Mouse (Mus musculus): Measurements from ENCODE around the gene Plxna1. TPM values are rescaled to one million over a fixed set of nuclear protein-coding genes. Genes with fewer than 3 reads are reported as not detected.

Plxna1 gene
- polyA plus RNA-seq (2015; fragmentation: Nextera tagmentation; extraction: Ambion mirVana): 19.9 and 20.6 TPM in 2 replicates

DNA sequence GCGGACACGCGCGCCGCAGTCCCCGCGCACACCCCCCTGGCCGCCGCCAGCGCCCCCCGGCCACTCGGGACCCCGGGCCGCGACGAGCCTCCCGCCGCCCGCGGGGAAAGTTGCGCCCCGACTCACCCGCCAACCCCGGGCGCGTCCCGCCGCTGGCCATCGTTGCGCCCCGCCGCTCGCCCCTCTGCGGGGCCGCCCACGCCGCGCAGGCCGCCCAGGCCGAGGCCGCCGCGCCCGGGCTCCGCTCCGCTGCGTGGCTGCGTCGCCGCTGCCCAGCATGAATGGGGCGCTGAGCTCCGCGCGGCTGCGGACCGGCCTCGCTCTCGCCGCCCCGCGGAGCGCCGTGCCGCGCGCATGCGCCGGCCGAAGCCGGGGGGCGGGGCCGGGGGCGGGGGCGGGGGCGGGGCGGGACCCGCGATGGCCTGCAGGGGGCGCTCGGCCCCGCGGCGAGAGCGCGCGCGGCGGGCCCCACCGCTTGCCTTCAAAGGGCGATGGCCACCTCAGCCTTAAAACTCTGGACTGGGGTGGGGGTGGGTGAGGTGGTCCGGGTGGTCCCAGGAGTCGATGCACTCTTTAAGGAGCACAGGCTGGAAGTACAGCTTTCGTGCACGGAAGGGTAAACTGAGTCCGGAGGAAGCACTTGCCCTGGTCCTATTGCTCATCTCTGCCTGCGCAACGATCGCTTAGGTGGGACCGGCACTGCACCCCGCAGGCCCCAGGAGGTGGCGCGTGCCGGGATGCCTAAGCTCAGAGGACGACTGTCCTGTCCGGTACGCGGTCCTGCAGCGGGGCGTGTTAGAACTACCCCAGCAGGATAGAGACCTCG, at the start of gene Plxna1:
Plxna1 (minus strand) TSS at position 340 of the 826 bp plus-strand sequence.
- peak within 1 kb of the TSS; percentile 97 for H3K4me2 ChIP-seq
- H3K27me3 ChIP-seq (replicated peaks): no peaks in the 10 kb centered on the region
- H3K4me1 ChIP-seq: peaks cover 32% of the 10 kb centered on the region
- H3K9me3 ChIP-seq: no peaks in the 10 kb centered on the region
- no peaks in the 10 kb centered on the region for H3K36me3 ChIP-seq
- peak within 1 kb of the TSS; percentile 77 for H3K27ac ChIP-seq
- H3K9ac ChIP-seq: peak within 1 kb of the TSS; percentile 98
- under 1% methylated on average over 106 of the region's 110 CpGs for WGBS
- ATAC-seq (ENCODE audit: insufficient read depth, low FRiP score, low read depth): peak; percentile 81
- H3K4me3 ChIP-seq (replicated peaks): peak within 1 kb of the TSS; percentile 93

DNA sequence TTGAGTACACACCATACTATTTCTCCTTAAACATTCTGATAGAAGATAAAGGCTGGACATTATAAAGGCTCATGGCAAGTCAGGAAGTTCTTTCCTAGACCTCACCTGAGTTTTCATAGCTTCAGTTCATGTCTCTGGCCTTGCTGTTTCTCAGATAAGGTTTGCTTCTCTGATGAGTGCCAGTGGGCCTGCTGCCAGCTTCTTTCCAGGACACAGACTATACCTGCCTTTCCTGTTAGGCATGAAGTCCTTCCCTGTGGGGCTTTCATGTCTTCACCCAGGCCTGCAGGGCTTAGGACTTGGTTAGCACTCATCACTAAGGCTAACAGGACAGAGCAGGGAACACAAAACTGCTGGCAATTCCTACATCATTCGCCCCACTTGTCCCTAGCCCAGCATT, 46.6 kb upstream of the Plxna1 start:
- Histone ChIP-seq H3K27ac (no peak overlapping the region), H3K4me1 (no peaks in the 10 kb centered on the region), H3K4me3 (replicated peaks) (no peak overlapping the region), H3K9me3 (no peaks in the 10 kb centered on the region), H3K36me3 (no peaks in the 10 kb centered on the region), H3K4me2 (no peak overlapping the region), H3K27me3 (replicated peaks) (no peaks in the 10 kb centered on the region), H3K9ac (no peak overlapping the region)
- 91% methylated on average over 1 of the region's 1 CpGs for WGBS
- ATAC-seq (ENCODE audit: insufficient read depth, low FRiP score, low read depth): no peak

DNA sequence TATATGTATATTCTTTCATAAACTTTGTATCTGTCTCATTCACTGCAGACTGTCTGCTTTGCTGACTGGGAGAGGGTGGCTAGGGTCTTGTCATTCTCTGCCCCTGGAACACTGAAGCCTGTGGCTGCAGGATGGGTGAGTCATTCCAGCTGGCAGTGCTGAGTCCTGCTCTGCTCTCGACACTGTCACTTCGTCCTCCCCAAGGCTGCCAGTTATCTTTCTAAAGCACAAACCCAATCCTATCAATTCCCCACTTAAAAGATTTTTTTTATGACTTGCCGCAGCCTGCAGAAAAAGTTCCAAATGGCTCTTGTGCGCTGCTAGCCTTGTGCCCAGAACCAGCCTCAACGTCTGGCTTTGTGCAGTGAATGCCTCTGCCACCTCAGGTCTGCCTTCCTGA, 45.8 kb upstream of the Plxna1 start:
- no peak overlapping the region for H3K27ac ChIP-seq
- H3K9ac ChIP-seq: no peak overlapping the region
- H3K4me3 ChIP-seq (replicated peaks): no peak overlapping the region
- no peaks in the 10 kb centered on the region for H3K36me3 ChIP-seq
- H3K27me3 ChIP-seq (replicated peaks): no peaks in the 10 kb centered on the region
- H3K4me2 ChIP-seq: no peak overlapping the region
- no peaks in the 10 kb centered on the region for H3K9me3 ChIP-seq
- 62% methylated on average over 5 of the region's 5 CpGs for WGBS
- no peak for ATAC-seq (ENCODE audit: insufficient read depth, low FRiP score, low read depth)
- no peaks in the 10 kb centered on the region for H3K4me1 ChIP-seq

DNA sequence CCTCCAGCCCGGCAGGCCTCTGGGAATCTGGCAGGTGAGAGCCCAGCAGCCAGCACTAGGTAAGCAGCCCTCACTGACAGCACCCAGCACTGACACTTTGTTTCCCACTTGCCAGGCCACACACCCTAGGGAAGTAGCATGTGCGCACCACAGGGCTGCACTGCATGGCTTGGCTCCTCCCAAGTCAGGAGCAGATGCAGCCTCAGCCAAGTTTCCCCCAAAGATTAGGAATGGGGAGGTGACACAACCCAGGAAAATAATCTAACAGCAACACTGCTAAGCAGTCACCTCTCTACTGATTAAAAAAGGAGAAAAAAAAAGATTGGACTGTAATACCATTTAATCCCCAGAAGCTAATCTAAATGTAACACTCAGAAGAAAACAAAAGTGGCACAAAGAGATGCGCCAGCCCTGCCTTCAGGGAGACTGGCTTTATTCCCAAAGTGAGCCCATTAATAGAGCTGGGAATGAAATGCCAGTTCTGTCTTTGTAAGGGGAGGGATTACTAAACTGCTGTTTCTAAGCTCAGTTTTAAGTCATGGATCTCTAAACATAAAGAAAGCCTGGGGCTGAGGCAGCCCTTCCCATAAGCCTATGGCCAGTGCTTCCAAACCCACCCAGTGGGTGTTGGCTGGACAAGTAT, 44.9 kb upstream of the Plxna1 start:
- Histone ChIP-seq H3K9me3 (no peaks in the 10 kb centered on the region), H3K27me3 (replicated peaks) (no peaks in the 10 kb centered on the region), H3K36me3 (no peaks in the 10 kb centered on the region), H3K4me2 (no peak overlapping the region), H3K9ac (no peak overlapping the region), H3K27ac (no peak overlapping the region), H3K4me1 (no peaks in the 10 kb centered on the region), H3K4me3 (replicated peaks) (no peak overlapping the region)
- 75% methylated on average over 3 of the region's 3 CpGs for WGBS
- peak; percentile 50; the same call in 1 of the 2 replicates for ATAC-seq (ENCODE audit: insufficient read depth, low FRiP score, low read depth)

DNA sequence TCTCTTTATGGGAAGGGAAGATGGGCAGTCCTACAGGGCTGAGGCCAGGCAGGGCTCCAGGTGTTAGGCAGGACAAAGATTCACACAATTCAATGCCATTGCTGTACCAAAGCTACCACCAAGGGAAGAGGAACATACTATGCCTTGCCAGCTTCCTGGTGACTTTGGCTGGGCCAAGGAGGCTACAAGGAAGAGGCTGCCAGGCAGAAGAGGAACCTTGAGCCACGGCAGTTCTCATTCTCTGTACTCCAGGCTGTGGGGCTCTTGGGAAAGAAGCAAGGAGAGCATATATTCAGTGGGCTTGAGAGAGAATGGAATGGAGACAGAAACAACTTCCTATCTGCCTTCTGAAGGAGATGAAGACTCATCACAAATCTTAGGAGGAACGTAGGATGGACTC, 42.5 kb upstream of the Plxna1 start:
- no peaks in the 10 kb centered on the region for H3K27me3 ChIP-seq (replicated peaks)
- no peaks in the 10 kb centered on the region for H3K9me3 ChIP-seq
- WGBS: 74% methylated on average over 2 of the region's 2 CpGs
- no peak overlapping the region for H3K4me2 ChIP-seq
- H3K9ac ChIP-seq: no peak overlapping the region
- no peak for ATAC-seq (ENCODE audit: insufficient read depth, low FRiP score, low read depth)
- H3K4me1 ChIP-seq: no peaks in the 10 kb centered on the region
- no peaks in the 10 kb centered on the region for H3K36me3 ChIP-seq
- H3K27ac ChIP-seq: no peak overlapping the region
- no peak overlapping the region for H3K4me3 ChIP-seq (replicated peaks)

DNA sequence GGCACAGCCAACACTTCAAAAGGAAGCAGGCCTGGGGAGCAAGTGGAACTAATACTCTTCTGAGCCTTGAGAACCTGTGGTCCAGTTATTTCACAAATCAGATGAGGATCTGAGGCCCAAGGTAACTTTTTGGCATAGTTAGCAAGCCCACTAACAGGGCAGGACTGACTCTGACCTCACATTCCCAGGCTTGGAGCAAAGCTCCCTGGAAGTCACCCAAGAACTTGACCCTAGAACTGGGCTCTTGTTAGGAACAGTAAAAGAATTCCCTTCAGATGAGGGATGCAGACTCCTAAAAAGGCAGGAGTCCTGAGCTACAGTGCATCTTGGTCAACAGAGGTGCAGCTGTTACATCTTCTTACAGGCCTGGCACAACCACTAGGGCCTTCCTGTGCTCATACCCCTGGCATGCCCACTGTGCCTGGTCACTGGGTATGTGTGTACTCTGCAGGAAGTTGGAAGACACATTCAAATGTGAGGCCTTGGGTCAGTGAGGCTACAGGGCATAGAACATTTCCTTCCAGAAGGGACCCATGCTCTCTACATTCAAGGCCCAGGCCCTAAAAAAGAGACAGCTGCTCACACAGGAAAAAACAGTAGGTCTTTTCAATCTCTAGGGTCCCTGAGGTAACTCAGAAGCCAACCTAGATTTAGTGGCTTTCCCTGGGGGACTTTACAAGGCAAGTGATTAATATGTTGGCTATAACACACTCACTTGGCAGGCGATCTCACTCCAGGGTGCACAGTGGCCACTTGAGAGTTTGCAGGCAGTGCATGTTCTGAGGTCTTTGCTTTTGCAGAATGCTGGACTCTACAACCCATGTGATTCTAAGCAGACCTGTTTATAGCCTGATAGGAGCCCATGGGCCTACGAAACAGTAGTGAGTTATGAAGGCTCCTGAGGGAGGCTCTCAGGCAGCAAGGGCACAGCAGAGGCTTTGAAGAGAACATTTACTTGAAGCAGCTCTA, 41.1 kb upstream of the Plxna1 start:
- Histone ChIP-seq H3K27me3 (replicated peaks) (no peaks in the 10 kb centered on the region), H3K36me3 (no peaks in the 10 kb centered on the region), H3K4me2 (no peak overlapping the region), H3K4me3 (replicated peaks) (no peak overlapping the region), H3K9ac (no peak overlapping the region), H3K27ac (no peak overlapping the region), H3K9me3 (no peaks in the 10 kb centered on the region), H3K4me1 (no peaks in the 10 kb centered on the region)
- ATAC-seq (ENCODE audit: insufficient read depth, low FRiP score, low read depth): no peak
- WGBS: 69% methylated on average over 2 of the region's 2 CpGs

DNA sequence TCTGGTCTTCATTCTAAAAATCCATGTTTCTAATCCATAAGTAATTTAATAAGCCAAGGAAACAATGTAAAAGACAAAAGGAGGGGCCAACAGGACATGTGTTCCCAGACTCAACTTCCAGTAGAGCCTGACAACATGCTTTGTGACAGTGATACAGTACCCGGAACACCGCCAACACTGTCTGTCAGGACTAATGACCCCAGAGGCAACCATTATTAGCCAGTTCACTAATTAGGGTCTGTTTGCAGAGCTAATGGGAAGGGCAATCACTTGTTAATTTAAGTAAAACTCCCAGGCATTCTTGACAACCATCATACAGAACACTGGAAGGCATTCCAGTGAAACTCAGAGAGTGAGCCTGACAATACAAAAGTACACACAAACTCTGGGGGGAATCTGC, 40.0 kb upstream of the Plxna1 start:
- Histone ChIP-seq H3K27me3 (replicated peaks) (no peaks in the 10 kb centered on the region), H3K9me3 (no peaks in the 10 kb centered on the region), H3K27ac (no peak overlapping the region), H3K9ac (no peak overlapping the region), H3K4me3 (replicated peaks) (no peak overlapping the region), H3K4me2 (no peak overlapping the region), H3K4me1 (no peaks in the 10 kb centered on the region), H3K36me3 (no peaks in the 10 kb centered on the region)
- WGBS: 88% methylated on average over 2 of the region's 2 CpGs
- no peak for ATAC-seq (ENCODE audit: insufficient read depth, low FRiP score, low read depth)

DNA sequence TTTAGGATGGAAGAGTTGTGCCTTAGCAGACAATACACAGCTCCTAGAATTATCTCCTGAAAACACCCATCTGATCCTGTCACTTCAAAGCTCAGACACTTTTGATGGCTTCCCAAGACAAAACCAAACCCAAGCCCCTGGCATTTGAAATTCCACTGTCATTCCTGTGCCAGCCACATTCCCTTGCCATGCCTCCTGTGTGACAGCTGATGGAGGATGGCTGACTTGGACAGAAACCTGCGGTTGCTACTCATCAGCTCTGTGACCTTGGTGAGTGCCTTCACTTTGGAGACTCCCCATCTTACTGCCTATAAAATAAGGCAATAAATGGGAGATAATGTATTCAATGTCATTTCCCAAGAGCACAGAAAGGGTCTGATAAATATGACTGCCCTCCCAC, 37.1 kb upstream of the Plxna1 start:
- no peak overlapping the region for H3K9ac ChIP-seq
- no peak overlapping the region for H3K4me3 ChIP-seq (replicated peaks)
- no peaks in the 10 kb centered on the region for H3K27me3 ChIP-seq (replicated peaks)
- H3K36me3 ChIP-seq: no peaks in the 10 kb centered on the region
- no peak overlapping the region for H3K4me2 ChIP-seq
- ATAC-seq (ENCODE audit: insufficient read depth, low FRiP score, low read depth): no peak
- H3K27ac ChIP-seq: no peak overlapping the region
- H3K9me3 ChIP-seq: no peaks in the 10 kb centered on the region
- 94% methylated on average over 1 of the region's 1 CpGs for WGBS
- H3K4me1 ChIP-seq: no peaks in the 10 kb centered on the region

DNA sequence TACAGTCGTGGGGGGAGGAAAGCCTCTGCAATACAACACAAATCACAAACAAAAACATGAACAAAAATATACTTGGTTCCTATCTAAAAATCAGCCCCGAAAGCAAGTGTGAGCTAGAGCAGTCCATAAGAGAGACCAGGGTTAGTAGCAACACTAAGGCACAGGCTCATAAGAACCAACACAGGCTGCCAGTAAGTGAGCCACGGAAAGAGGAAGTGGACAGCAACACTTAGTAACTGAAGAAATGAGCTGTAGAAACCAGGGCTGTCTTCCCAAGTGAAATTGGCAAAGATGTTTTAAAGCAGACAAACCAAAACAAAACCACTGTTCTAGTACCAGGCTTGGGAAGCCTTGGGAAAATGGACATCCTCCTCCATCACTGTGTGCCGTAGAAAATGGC, 35.5 kb upstream of the Plxna1 start:
- H3K27ac ChIP-seq: no peak overlapping the region
- H3K36me3 ChIP-seq: no peaks in the 10 kb centered on the region
- H3K9ac ChIP-seq: no peak overlapping the region
- WGBS: 82% methylated on average over 4 of the region's 4 CpGs
- no peaks in the 10 kb centered on the region for H3K27me3 ChIP-seq (replicated peaks)
- no peak overlapping the region for H3K4me3 ChIP-seq (replicated peaks)
- H3K4me1 ChIP-seq: no peaks in the 10 kb centered on the region
- H3K9me3 ChIP-seq: no peaks in the 10 kb centered on the region
- H3K4me2 ChIP-seq: no peak overlapping the region
- ATAC-seq (ENCODE audit: insufficient read depth, low FRiP score, low read depth): no peak

DNA sequence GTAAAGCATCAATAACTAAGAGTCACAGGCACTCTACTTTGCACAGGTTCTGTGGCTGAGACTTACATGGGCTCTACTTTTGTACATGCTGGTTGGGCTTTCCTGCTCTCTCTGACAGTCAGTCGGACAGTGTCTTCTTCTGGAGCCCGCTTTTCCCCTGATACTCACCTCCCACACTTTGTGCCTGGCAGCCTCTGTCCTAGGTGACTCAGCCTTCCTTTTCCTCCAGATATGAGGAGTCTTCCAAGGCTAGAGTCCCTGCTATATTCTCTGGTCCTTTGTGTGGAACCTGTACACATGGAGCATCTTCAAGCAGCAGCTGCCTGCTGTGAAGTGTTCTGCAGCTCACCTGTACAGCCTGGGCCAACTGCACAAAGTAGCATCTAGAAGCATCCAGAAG, 31.4 kb upstream of the Plxna1 start:
- no peak overlapping the region for H3K4me2 ChIP-seq
- H3K36me3 ChIP-seq: no peaks in the 10 kb centered on the region
- H3K27ac ChIP-seq: no peak overlapping the region
- H3K27me3 ChIP-seq (replicated peaks): no peaks in the 10 kb centered on the region
- H3K4me1 ChIP-seq: no peaks in the 10 kb centered on the region
- H3K9me3 ChIP-seq: no peaks in the 10 kb centered on the region
- ATAC-seq (ENCODE audit: insufficient read depth, low FRiP score, low read depth): no peak
- 81% methylated on average over 2 of the region's 2 CpGs for WGBS
- H3K4me3 ChIP-seq (replicated peaks): no peak overlapping the region
- H3K9ac ChIP-seq: no peak overlapping the region

DNA sequence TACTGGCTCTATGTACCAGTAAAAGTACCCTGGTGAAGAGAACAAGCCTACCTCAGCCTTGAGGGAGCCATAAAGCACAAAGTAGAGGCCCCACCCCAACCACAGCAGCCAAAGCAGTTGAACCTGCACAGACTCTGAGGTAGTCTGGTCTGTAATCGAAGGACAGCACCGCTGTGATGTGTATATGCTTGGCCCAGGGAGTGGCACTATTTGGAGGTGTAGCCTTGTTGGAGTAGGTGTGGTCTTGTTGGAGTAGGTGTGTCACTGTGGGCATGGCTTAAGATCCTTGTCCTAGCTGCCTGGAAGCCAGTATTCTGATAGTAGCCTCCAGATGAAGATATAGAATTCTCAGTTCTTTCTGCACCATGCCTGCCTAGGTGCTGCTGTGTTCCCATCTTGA, 29.8 kb upstream of the Plxna1 start:
- Histone ChIP-seq H3K4me2 (no peak overlapping the region), H3K9me3 (no peaks in the 10 kb centered on the region), H3K27ac (no peak overlapping the region), H3K9ac (no peak overlapping the region), H3K4me1 (no peaks in the 10 kb centered on the region), H3K27me3 (replicated peaks) (no peaks in the 10 kb centered on the region), H3K4me3 (replicated peaks) (no peak overlapping the region), H3K36me3 (no peaks in the 10 kb centered on the region)
- 79% methylated on average over 2 of the region's 2 CpGs for WGBS
- ATAC-seq (ENCODE audit: insufficient read depth, low FRiP score, low read depth): 0 out of 2 replicates have a peak, but pooled peaks have one; percentile 47
